Mouse (Mus musculus): ENCODE data around the gene Samd11. TPM values are rescaled to one million over a fixed set of nuclear protein-coding genes. Genes with fewer than 3 reads are reported as not detected.

Samd11 gene
- polyA plus RNA-seq, 1 experiment from 2014 or later: 0.35 TPM

- H3K4me1 ChIP-seq (ENCODE audit: control insufficient read depth, insufficient read depth, low read length): peaks cover 4% of the 10 kb centered on the region; the same call in 1 of the 2 replicates
- no peaks in the 10 kb centered on the region for H3K27me3 ChIP-seq (replicated peaks; ENCODE audit: control insufficient read depth, insufficient read depth, low read length)
- no peaks in the 10 kb centered on the region for H3K9me3 ChIP-seq (ENCODE audit: control insufficient read depth, low read length)
- H3K4me3 ChIP-seq (ENCODE audit: low read depth, low read length): peak within 1 kb of the TSS; percentile 91
- ATAC-seq (ENCODE audit: low read depth) (peak; percentile 91), DNase-seq (ENCODE audit: low spot score) (peak; percentile 96)
- peak within 1 kb of the TSS; percentile 79 for H3K9ac ChIP-seq (ENCODE audit: low read depth, low read length)
- H3K4me2 ChIP-seq (ENCODE audit: low read depth, low read length): peak within 1 kb of the TSS; percentile 93
- peak within 1 kb of the TSS; percentile 90 for H3K27ac ChIP-seq (replicated peaks; ENCODE audit: low read depth, low read length)
- H3K36me3 ChIP-seq (ENCODE audit: control insufficient read depth, insufficient read depth, low read length): peaks cover 59% of the 10 kb centered on the region
- 1% methylated on average over 57 of the region's 90 CpGs for WGBS
These were observed 19.5 kb downstream of the Samd11 start, which contains the start of gene Noc2l for GRCm38 (mm10) chr4:156235808-156236533. Gene Noc2l, plus strand, starts transcription at chr4:156236010.

GRCm38 (mm10) chr4:156235360-156235770 lies 20.1 kb downstream of the Samd11 start:
- Histone ChIP-seq H3K9ac (ENCODE audit: low read depth, low read length) (peak overlapping the region; percentile 76), H3K9me3 (ENCODE audit: control insufficient read depth, low read length) (no peaks in the 10 kb centered on the region), H3K4me1 (ENCODE audit: control insufficient read depth, insufficient read depth, low read length) (peaks cover 4% of the 10 kb centered on the region; the same call in 1 of the 2 replicates), H3K36me3 (ENCODE audit: control insufficient read depth, insufficient read depth, low read length) (peaks cover 59% of the 10 kb centered on the region), H3K27me3 (replicated peaks; ENCODE audit: control insufficient read depth, insufficient read depth, low read length) (no peaks in the 10 kb centered on the region), H3K27ac (replicated peaks; ENCODE audit: low read depth, low read length) (peak overlapping the region; percentile 90; the same call in 1 of the 2 replicates), H3K4me3 (ENCODE audit: low read depth, low read length) (peak overlapping the region; percentile 91), H3K4me2 (ENCODE audit: low read depth, low read length) (peak overlapping the region; percentile 93)
- WGBS: under 1% methylated on average over 15 of the region's 15 CpGs
- ATAC-seq (ENCODE audit: low read depth) (peak; percentile 15; the same call in 1 of the 2 replicates), DNase-seq (ENCODE audit: low spot score) (peak; percentile 80)

- peak; percentile 58 for ATAC-seq (ENCODE audit: low read depth)
- no peaks in the 10 kb centered on the region for H3K27me3 ChIP-seq (replicated peaks; ENCODE audit: control insufficient read depth, insufficient read depth, low read length)
- H3K4me3 ChIP-seq (ENCODE audit: low read depth, low read length): peak within 1 kb of the TSS; percentile 91
- peaks cover 59% of the 10 kb centered on the region for H3K36me3 ChIP-seq (ENCODE audit: control insufficient read depth, insufficient read depth, low read length)
- H3K9me3 ChIP-seq (ENCODE audit: control insufficient read depth, low read length): no peaks in the 10 kb centered on the region
- peak within 1 kb of the TSS; percentile 79 for H3K9ac ChIP-seq (ENCODE audit: low read depth, low read length)
- peaks cover 4% of the 10 kb centered on the region; the same call in 1 of the 2 replicates for H3K4me1 ChIP-seq (ENCODE audit: control insufficient read depth, insufficient read depth, low read length)
- DNase-seq (ENCODE audit: low spot score): peak; percentile 86
- peak within 1 kb of the TSS; percentile 90 for H3K27ac ChIP-seq (replicated peaks; ENCODE audit: low read depth, low read length)
- 2% methylated on average over 18 of the region's 48 CpGs for WGBS
- peak within 1 kb of the TSS; percentile 93 for H3K4me2 ChIP-seq (ENCODE audit: low read depth, low read length)
These were observed 20.7 kb downstream of the Samd11 start, which contains the start of gene Plekhn1 for GRCm38 (mm10) chr4:156234701-156235213. Gene Plekhn1, minus strand, starts transcription at chr4:156234857.

DNA sequence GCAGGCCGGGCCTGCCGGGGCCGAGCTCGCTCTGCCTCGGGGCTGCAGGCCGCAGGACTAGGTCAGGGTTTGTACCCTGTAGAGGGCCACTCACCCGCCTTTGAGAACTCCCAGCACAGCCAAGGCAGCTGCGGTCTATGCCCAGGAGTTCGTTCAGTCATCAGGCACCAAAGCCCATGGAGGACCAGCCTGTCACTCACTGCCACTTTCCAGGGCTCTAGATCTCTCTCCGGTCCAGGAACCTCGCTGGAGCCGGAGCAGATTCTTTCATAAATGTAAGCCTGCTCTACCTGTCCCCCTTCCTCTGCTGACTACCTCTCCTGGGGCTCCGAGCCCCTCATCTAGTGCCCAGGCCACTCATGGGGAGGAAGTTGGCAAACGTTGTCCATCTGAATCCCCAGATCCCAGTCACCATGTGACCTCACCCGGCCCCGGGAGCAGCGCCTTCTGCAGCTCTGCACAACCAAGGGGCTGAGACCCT lies 21.4 kb downstream of the Samd11 start:
- DNase-seq (ENCODE audit: low spot score): no peak
- WGBS: 3% methylated on average over 17 of the region's 17 CpGs
- Histone ChIP-seq H3K4me3 (ENCODE audit: low read depth, low read length) (peak overlapping the region; percentile 91), H3K9ac (ENCODE audit: low read depth, low read length) (peak overlapping the region; percentile 79), H3K27ac (replicated peaks; ENCODE audit: low read depth, low read length) (peak overlapping the region; percentile 28; the same call in 1 of the 2 replicates), H3K36me3 (ENCODE audit: control insufficient read depth, insufficient read depth, low read length) (peaks cover 59% of the 10 kb centered on the region), H3K4me2 (ENCODE audit: low read depth, low read length) (peak overlapping the region; percentile 93), H3K4me1 (ENCODE audit: control insufficient read depth, insufficient read depth, low read length) (peaks cover 4% of the 10 kb centered on the region; the same call in 1 of the 2 replicates), H3K27me3 (replicated peaks; ENCODE audit: control insufficient read depth, insufficient read depth, low read length) (no peaks in the 10 kb centered on the region), H3K9me3 (ENCODE audit: control insufficient read depth, low read length) (no peaks in the 10 kb centered on the region)
- peak; percentile 13; the same call in 1 of the 2 replicates for ATAC-seq (ENCODE audit: low read depth)

- Histone ChIP-seq H3K4me1 (ENCODE audit: control insufficient read depth, insufficient read depth, low read length) (peaks cover 4% of the 10 kb centered on the region; the same call in 1 of the 2 replicates), H3K27ac (replicated peaks; ENCODE audit: low read depth, low read length) (no peak overlapping the region), H3K36me3 (ENCODE audit: control insufficient read depth, insufficient read depth, low read length) (peaks cover 44% of the 10 kb centered on the region), H3K9me3 (ENCODE audit: control insufficient read depth, low read length) (no peaks in the 10 kb centered on the region), H3K4me2 (ENCODE audit: low read depth, low read length) (peak overlapping the region; percentile 24; the same call in 1 of the 2 replicates), H3K27me3 (replicated peaks; ENCODE audit: control insufficient read depth, insufficient read depth, low read length) (no peaks in the 10 kb centered on the region), H3K9ac (ENCODE audit: low read depth, low read length) (no peak overlapping the region), H3K4me3 (ENCODE audit: low read depth, low read length) (peak overlapping the region; percentile 0; the same call in 1 of the 2 replicates)
- 16% methylated on average over 9 of the region's 12 CpGs for WGBS
- ATAC-seq (ENCODE audit: low read depth): peak; percentile 42
- no peak for DNase-seq (ENCODE audit: low spot score)
These were observed 26.9 kb downstream of the Samd11 start for GRCm38 (mm10) chr4:156228393-156229024.

DNA sequence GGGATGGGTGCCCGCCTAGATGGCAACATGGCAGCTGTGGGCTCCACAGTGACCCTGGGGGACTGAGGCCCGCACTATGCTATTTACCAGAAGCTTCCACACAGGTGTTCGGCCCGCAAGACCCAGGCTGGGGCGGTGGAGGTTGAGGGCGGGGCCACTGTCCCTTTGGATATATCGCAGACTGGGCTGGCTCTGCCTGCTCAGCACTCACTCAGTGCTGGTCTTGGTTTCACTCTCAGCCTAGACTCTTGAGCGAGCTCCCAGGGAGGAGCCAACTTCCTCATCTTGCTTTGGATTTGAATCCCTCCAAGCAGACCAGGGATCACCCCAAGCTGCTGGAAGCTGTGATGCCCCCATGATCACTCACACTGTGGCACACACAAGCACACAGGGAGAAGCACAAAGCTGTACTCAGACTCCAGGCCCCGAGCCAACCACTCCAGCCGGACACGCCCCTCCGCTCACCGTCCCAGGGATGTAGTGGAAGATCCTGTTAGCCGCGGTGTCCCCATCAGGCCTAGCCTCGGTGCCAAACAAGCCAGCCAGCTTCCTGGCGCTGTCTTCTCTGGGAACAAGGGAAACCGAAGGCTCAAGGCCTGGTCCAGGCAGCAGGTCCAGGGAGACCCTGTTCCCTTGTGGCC lies 27.6 kb downstream of the Samd11 start:
- H3K9ac ChIP-seq (ENCODE audit: low read depth, low read length): no peak overlapping the region

DNA sequence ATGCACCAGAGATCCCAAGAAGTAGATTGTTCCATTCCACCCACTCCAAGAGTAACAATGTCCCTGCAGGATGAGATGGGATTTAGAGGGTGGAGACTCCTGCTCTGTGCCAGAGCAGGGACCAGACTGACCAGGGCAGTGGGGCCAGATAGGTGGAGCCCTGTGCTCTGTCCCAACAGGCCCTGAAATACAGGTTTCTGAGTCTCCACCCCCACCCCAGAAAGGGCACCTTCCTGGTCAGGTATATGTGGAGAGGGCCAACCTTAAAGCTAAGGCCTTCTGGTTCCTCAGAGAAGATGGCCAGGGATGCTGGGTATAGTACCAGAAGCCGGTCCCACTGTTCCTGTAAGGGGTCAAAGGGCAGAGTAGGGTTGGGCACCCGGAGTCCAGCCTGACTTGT lies 31.2 kb downstream of the Samd11 start:
- Histone ChIP-seq H3K4me3 (ENCODE audit: low read depth, low read length) (no peak overlapping the region), H3K9me3 (ENCODE audit: control insufficient read depth, low read length) (no peaks in the 10 kb centered on the region), H3K9ac (ENCODE audit: low read depth, low read length) (no peak overlapping the region), H3K4me1 (ENCODE audit: control insufficient read depth, insufficient read depth, low read length) (0 out of 2 replicates have a peak, but pooled peaks cover 3% of the 10 kb centered on the region), H3K36me3 (ENCODE audit: control insufficient read depth, insufficient read depth, low read length) (peaks cover 2% of the 10 kb centered on the region), H3K4me2 (ENCODE audit: low read depth, low read length) (no peak overlapping the region), H3K27me3 (replicated peaks; ENCODE audit: control insufficient read depth, insufficient read depth, low read length) (no peaks in the 10 kb centered on the region), H3K27ac (replicated peaks; ENCODE audit: low read depth, low read length) (no peak overlapping the region)
- DNase-seq (ENCODE audit: low spot score) (no peak), ATAC-seq (ENCODE audit: low read depth) (no peak)
- 88% methylated on average over 1 of the region's 2 CpGs for WGBS

More for the DNA sequence above, 27.6 kb downstream of the Samd11 start:
- H3K36me3 ChIP-seq (ENCODE audit: control insufficient read depth, insufficient read depth, low read length): peaks cover 38% of the 10 kb centered on the region
- DNase-seq (ENCODE audit: low spot score) (peak; percentile 57), ATAC-seq (ENCODE audit: low read depth) (peak; percentile 58)
- 0 out of 2 replicates have a peak, but pooled peaks cover 3% of the 10 kb centered on the region for H3K4me1 ChIP-seq (ENCODE audit: control insufficient read depth, insufficient read depth, low read length)
- peak overlapping the region; percentile 0; the same call in 1 of the 2 replicates for H3K4me3 ChIP-seq (ENCODE audit: low read depth, low read length)
- 28% methylated on average over 18 of the region's 18 CpGs for WGBS
- H3K27me3 ChIP-seq (replicated peaks; ENCODE audit: control insufficient read depth, insufficient read depth, low read length): no peaks in the 10 kb centered on the region
- H3K4me2 ChIP-seq (ENCODE audit: low read depth, low read length): peak overlapping the region; percentile 24
- no peak overlapping the region for H3K27ac ChIP-seq (replicated peaks; ENCODE audit: low read depth, low read length)
- no peaks in the 10 kb centered on the region for H3K9me3 ChIP-seq (ENCODE audit: control insufficient read depth, low read length)

- Histone ChIP-seq H3K27ac (replicated peaks; ENCODE audit: low read depth, low read length) (no peak overlapping the region), H3K9ac (ENCODE audit: low read depth, low read length) (no peak overlapping the region), H3K4me1 (ENCODE audit: control insufficient read depth, insufficient read depth, low read length) (no peaks in the 10 kb centered on the region), H3K9me3 (ENCODE audit: control insufficient read depth, low read length) (no peaks in the 10 kb centered on the region), H3K27me3 (replicated peaks; ENCODE audit: control insufficient read depth, insufficient read depth, low read length) (no peaks in the 10 kb centered on the region), H3K36me3 (ENCODE audit: control insufficient read depth, insufficient read depth, low read length) (no peaks in the 10 kb centered on the region), H3K4me2 (ENCODE audit: low read depth, low read length) (no peak overlapping the region), H3K4me3 (ENCODE audit: low read depth, low read length) (no peak overlapping the region)
- ATAC-seq (ENCODE audit: low read depth) (no peak), DNase-seq (ENCODE audit: low spot score) (no peak)
- 84% methylated on average over 11 of the region's 11 CpGs for WGBS
These were observed 35.5 kb downstream of the Samd11 start for GRCm38 (mm10) chr4:156219936-156220335.

Data from embryonic facial prominence, embryonic 14.5 days (tissue).